Mouse (Mus musculus) ZHBTc4 (cell line): ENCODE results near the gene Gp1ba.

ENCODE experiments used
- DNase-seq: peaks from one replicate; pipeline ENCODE4 v3.0.0-alpha.2; 2011; ENCODE audit warnings: low read depth, low spot score

Gene Gp1ba

DNA sequence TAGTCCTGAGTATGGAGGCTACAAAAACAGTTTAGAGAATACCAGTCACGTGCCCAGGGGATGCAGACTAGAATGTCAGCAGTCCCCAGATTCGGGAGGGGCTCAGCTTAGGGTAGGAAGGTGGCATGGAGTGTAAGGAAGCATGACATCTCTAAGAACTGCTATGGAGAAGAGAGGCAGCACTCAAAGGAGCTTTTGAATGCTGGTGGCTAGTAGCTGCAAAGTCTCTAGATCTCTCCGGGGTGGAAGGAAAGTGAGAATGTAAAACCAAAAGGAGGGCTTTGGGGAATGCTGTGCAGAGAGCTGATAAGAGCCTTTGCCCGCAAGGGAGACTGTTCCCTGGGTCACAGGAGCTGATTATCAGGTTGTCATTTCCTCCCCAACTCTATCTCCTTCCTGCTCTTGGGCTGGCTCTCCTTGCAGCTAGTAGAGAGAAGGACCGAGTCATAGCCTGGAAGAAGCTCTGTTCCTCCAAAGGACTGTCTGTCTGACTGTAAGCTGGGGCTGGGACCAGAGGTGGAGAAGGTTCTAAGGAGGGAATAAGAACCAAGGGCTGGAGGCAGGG lies at the start of gene Gp1ba:
Gene Gp1ba, plus strand, starts transcription at position 409 of the 565 bp plus-strand sequence.
- no peak for DNase-seq

DNA sequence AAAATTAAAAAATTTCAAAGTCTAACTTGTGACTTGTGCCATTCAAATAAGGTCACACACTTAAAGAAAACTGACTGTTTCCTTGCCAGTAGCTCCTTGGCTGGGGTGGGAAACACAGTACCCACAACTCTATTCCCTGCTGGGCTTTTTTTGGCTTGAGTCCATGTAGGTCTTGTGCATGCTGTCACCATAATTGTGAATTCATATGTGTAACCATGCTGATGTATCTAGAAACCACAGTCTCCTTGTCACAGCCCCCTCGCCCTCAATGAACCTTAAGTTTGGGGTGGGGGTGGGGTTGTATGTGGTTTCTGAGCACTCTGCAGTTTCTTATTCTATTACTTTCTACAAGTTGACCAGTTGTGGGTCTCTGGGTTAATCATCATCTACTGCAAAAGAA lies 47.2 kb upstream of the Gp1ba start:
- DNase-seq = no peak

GRCm38 (mm10) chr11:70594253-70594989 lies 44.5 kb upstream of the Gp1ba start:
- no peak for DNase-seq

- DNase-seq = no peak
These were observed 43.3 kb upstream of the Gp1ba start for GRCm38 (mm10) chr11:70595638-70596037.

- no peak for DNase-seq
These were observed 42.8 kb upstream of the Gp1ba start for GRCm38 (mm10) chr11:70596094-70596493.

DNA sequence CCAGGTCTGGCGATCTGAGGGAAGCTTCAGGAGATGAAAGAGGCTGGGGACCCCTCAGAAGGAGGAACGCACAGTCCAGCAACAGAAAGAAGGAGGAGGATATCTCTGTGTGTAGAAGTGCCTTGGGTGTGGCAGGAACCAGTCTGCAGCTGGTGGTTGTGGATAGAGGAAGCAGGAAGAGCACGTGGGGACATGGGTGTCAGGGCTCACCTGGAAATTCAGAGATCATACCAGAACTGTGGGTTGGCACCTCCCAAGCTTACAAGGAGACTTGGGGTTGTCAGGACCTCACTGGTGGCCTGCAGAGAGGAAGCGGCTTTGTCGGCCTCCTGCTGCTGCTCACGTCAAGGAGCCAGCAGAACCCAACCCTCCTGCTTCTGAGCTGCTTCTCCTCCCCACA lies 41.6 kb upstream of the Gp1ba start:
- no peak for DNase-seq

GRCm38 (mm10) chr11:70598451-70598953 lies 40.4 kb upstream of the Gp1ba start:
- DNase-seq = no peak

- DNase-seq = peak; percentile 78
These were observed 33.8 kb upstream of the Gp1ba start for GRCm38 (mm10) chr11:70605024-70605566.

DNA sequence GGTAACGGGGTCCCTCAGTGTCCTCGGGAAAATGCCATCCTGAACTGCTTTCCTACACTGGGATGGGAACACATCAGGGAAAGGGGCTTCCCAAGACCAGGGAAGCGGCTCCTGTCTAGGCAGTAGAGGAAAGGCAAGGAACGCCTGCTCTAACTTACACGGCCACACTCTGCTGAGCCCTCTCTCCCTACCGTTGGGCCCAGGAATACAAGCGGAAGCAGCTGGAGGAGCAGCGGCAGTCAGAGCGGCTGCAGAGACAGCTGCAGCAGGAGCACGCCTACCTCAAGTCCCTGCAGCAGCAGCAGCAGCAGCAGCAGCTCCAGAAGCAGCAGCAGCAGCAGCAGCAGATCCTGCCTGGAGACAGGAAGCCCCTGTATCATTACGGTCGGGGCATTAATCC lies 32.2 kb upstream of the Gp1ba start:
- DNase-seq = no peak

DNA sequence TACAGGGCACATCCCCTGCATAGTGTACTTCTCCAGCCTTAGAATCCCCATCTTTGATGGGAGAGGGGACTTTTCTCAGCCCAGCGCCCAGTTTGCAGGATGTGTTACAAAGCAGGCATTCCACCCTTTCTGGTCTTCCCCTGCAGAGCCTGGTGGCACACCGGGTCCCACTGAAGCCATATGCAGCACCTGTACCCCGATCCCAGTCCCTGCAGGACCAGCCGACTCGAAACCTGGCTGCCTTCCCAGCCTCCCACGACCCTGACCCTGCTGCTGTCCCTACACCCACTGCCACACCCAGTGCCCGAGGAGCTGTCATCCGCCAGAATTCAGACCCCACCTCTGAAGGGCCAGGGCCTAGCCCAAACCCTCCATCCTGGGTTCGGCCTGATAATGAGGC lies 31.3 kb upstream of the Gp1ba start:
- DNase-seq = no peak

GRCm38 (mm10) chr11:70608381-70609066 lies 30.4 kb upstream of the Gp1ba start:
- DNase-seq = peak; percentile 83

DNA sequence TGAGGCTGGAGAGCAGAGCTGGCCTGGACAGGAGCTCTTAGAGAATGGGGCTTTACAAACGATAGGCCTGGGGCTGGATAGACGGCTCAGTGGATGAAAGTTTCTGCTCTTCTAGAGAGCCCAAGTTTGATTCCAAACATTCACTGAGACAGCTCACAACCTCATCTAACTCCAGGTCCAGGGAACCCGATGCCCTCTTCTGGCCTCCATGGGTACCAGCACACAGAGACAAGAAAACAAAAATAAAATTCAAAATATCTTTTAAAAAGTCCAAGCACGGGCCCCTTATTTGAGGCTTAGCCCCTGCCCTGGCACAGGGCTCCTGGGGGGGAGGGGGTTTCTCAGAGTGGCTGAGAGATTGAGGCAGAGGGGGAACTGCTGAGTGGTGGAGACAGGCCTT lies 28.2 kb upstream of the Gp1ba start:
- no peak for DNase-seq

- DNase-seq = no peak
These were observed 26.4 kb upstream of the Gp1ba start for GRCm38 (mm10) chr11:70612505-70612904.

GRCm38 (mm10) chr11:70615074-70615473 lies 23.8 kb upstream of the Gp1ba start:
- peak; percentile 85 for DNase-seq

- DNase-seq = peak; percentile 31
These were observed 23.3 kb upstream of the Gp1ba start, which contains the start of gene 4930544D05Rik for GRCm38 (mm10) chr11:70615516-70616093. 4930544D05Rik (plus strand) TSS chr11:70615848.

- DNase-seq = no peak
These were observed 19.8 kb upstream of the Gp1ba start, which contains the start of gene Chrne for GRCm38 (mm10) chr11:70619101-70619500. Chrne (minus strand) TSS chr11:70619216.

DNA sequence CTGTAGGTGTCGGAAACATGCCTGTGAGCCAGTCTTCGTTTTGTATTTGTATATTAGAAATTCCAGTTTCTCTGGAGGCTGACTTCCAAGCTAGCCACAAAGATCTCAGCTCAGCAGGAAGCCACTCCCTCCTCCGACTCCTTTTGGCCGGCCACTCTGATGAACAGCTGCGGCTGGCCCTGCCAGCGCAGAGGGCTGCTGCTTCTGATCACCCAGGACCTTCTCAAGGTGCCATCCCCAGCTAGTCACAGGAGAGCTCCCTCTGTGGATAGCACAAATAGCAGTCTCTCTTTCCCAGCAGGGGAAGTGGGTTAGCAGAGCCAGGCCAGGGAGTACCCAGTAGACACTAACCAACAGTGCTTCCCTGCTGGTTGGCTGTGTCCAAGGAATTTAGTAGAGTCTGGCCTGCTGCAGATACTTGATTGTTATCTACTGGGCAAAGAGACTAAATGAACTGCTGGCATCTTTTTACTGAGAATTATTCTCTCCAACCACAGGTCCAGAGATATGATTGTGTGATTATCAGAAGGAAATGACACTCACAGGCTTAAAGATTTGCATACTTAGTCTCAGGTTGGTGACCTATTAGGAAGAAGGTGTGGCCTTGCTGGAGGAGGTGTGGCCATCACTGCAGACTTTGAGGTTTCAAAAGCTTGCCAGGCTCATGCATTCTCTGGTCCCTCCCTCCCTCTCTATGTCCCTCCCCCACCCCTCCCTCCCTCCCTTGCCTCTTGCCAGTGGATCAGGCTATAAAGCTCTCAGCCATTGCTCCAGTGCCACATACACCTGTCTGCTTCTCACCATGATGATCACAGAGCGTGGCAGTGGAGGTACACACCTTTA lies 16.7 kb upstream of the Gp1ba start:
- peak; percentile 83 for DNase-seq

DNA sequence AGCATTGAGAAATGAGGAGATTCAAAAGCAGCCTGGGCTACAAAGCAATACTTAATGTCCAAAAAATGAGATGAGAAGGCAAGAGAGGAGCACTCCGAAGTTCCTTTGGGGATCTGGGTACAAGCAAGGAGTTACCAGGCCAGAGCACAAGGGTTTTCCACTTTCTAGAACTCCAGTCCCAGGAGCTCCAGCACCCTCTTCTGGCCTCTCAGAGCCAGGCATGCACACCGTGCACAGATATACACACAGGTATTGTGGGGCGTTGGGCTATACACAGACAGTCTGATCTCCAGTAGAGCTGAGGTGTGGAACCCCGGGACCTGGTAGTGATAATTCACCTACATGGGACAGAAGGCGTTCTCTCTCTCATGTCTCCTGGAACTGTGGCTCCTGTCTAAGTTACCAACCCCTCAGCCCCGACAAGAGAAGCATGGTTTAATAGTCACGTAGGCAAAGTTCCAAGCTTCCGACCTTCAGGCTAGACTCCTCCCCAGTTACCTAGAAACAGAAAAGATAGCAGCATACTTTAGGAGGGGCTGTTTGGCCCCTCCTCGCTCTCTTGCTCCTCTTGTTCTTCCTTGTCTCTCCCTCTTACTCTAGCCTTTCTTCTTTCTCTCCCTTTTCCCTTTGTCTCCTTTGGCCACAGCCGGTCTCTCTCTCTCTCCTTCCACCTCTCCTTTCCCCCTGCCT lies 15.7 kb upstream of the Gp1ba start:
- peak; percentile 86 for DNase-seq

GRCm38 (mm10) chr11:70625473-70625872 lies 13.4 kb upstream of the Gp1ba start:
- peak; percentile 77 for DNase-seq

DNA sequence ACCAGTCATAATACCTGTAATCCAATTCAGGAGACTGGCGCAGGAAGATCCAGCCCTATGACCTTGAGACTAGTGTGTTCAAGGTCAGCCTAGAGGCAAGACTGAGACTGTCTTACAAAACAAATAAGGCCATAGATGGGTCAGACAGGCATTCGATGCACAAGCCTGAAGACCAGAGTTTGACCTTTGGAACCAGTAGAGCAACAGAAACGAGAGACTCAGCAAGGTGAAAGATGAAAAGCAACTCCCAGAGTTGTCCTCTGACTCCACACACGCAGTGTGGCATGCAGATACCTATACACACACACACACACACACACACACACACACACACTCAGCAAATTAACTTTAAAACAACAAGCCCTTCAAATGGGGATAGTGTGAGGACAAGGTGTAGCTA lies 12.0 kb upstream of the Gp1ba start:
- peak; percentile 41 for DNase-seq
